In genomic region chr16:38087645-38088125, GRCm38 (mm10) we compare ENCODE assay signal across 8 mouse cellular contexts. TPM values are rescaled to one million over a fixed set of nuclear protein-coding genes. Genes with fewer than 3 reads are reported as not detected.
DNase-seq lines count a peak whose midpoint lies in the region; ATAC-seq lines count a peak whose summit lies in the region.

No protein-coding gene starts in this region.

- no peaks in the 10 kb centered on the region for H3K9me3 ChIP-seq in lung, embryonic 15.5 days
- H3K9me3 ChIP-seq in hindbrain, embryonic 13.5 days = no peaks in the 10 kb centered on the region
- no peaks in the 10 kb centered on the region for H3K9me3 ChIP-seq in midbrain, embryonic 15.5 days

- no peaks in the 10 kb centered on the region for H3K36me3 ChIP-seq in lung, embryonic 15.5 days
- H3K36me3 ChIP-seq in hindbrain, embryonic 13.5 days = no peaks in the 10 kb centered on the region
- no peaks in the 10 kb centered on the region for H3K36me3 ChIP-seq in midbrain, embryonic 15.5 days (replicated peaks)

- peak overlapping the region; percentile 99 for H3K4me3 ChIP-seq in lung, embryonic 15.5 days
- peak overlapping the region; percentile 97 for H3K4me3 ChIP-seq in hindbrain, embryonic 13.5 days
- peak overlapping the region; percentile 89 for H3K4me3 ChIP-seq in midbrain, embryonic 15.5 days

- no peak for ATAC-seq in lung, embryonic 15.5 days (ENCODE audit: borderline replicate concordance, extremely low read depth, low FRiP score, low TSS enrichment)
- ATAC-seq in hindbrain, embryonic 13.5 days (ENCODE audit: low FRiP score) = no peak
- no peak for ATAC-seq in midbrain, embryonic 15.5 days (replicated peaks)

- WGBS in lung, embryonic 15.5 days = 4% methylated on average over 11 of the region's 11 CpGs
- 2% methylated on average over 11 of the region's 11 CpGs for WGBS in hindbrain, embryonic 13.5 days
- under 1% methylated on average over 11 of the region's 11 CpGs for WGBS in midbrain, embryonic 15.5 days

- DNase-seq in lung, adult 18-20 months = no peak
- peak; percentile 20 for DNase-seq in c-Kit-positive CD71-positive TER-119-negative erythroid progenitor cells, embryonic 14.5 days (ENCODE audit: low read depth)
- no peak for DNase-seq in c-Kit-positive CD71-positive TER-119-positive erythroid progenitor cells, embryonic 14.5 days (ENCODE audit: low spot score)
- no peak for DNase-seq in adipocyte (ENCODE audit: low spot score)
- DNase-seq in cerebellum, adult 8-10 months = no peak

- peaks cover 19% of the 10 kb centered on the region for H3K4me1 ChIP-seq in lung, embryonic 15.5 days
- peaks cover 13% of the 10 kb centered on the region for H3K4me1 ChIP-seq in hindbrain, embryonic 13.5 days (replicated peaks)
- peaks cover 12% of the 10 kb centered on the region for H3K4me1 ChIP-seq in midbrain, embryonic 15.5 days

- H3K9ac ChIP-seq in lung, embryonic 15.5 days = peak overlapping the region; percentile 84
- H3K9ac ChIP-seq in hindbrain, embryonic 13.5 days = peak overlapping the region; percentile 92
- H3K9ac ChIP-seq in midbrain, embryonic 15.5 days = peak overlapping the region; percentile 79

- H3K27me3 ChIP-seq in lung, embryonic 15.5 days = no peaks in the 10 kb centered on the region
- H3K27me3 ChIP-seq in hindbrain, embryonic 13.5 days = no peaks in the 10 kb centered on the region
- no peaks in the 10 kb centered on the region for H3K27me3 ChIP-seq in midbrain, embryonic 15.5 days (replicated peaks)

- H3K4me2 ChIP-seq in lung, embryonic 15.5 days = peak overlapping the region; percentile 66
- H3K4me2 ChIP-seq in hindbrain, embryonic 13.5 days = peak overlapping the region; percentile 66
- H3K4me2 ChIP-seq in midbrain, embryonic 15.5 days = peak overlapping the region; percentile 75

- H3K27ac ChIP-seq in lung, embryonic 15.5 days = peak overlapping the region; percentile 100
- peak overlapping the region; percentile 100 for H3K27ac ChIP-seq in hindbrain, embryonic 13.5 days
- H3K27ac ChIP-seq in midbrain, embryonic 15.5 days = peak overlapping the region; percentile 100

RNA-seq across cellular contexts. Expression of gene Gsk3b, which starts 1.1 kb away (rescaled TPM):
- 51.1 and 52.7 TPM in 2 replicates for polyA plus RNA-seq in lung, embryonic 15.5 days (2015; fragmentation: Nextera tagmentation; extraction: Ambion mirVana)
- polyA plus RNA-seq in hindbrain, embryonic 13.5 days (2015; fragmentation: Nextera tagmentation; extraction: Ambion mirVana) = 156 and 157 TPM in 2 replicates
- 164 and 167 TPM in 2 replicates for polyA plus RNA-seq in midbrain, embryonic 15.5 days (2015; fragmentation: Nextera tagmentation; extraction: Ambion mirVana)
